ENCODE assay signal across 10 mouse cellular contexts in the genomic region with DNA sequence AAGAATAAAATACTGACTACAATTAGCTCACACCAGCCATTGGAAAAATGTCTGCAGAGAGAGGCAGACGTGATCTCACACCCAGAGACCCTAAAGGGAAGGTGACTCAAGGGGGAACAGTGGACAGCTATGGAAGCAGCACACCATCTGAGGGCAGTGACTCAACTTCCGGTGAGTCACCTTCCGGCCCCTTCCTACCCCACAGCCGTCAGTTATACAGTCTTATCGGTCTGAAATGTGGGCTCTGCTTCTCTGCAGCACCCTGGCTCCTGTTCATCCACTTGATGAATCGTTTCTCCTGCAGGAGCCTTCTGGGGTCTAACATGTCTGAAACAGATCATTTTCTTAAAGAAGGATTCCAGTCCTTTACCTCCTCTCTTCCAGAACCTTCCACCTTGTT.
DNase-seq lines count a peak whose midpoint lies in the region; ATAC-seq and TF ChIP-seq lines count a peak whose summit lies in the region.
"Had no signal": no experiment of that assay in that cellular context is flagged by ENCODE, and none has a peak within 500 bp of the region (broad histone marks: within the 10 kb centered on the region; RNA-seq: fewer than 3 reads in every experiment).

No protein-coding gene starts in this region.

- H3K27me3 ChIP-seq in heart, postnatal 0 days (ENCODE audit: control insufficient read depth, insufficient read depth, low read length): no peaks in the 10 kb centered on the region
- H3K27me3 ChIP-seq: limb, embryonic 13.5 days; neural tube, embryonic 15.5 days had no signal

- WGBS in heart, postnatal 0 days: 15% methylated on average over 6 of the region's 6 CpGs

- peaks cover 10% of the 10 kb centered on the region; the same call in 1 of the 2 replicates for H3K4me1 ChIP-seq in heart, postnatal 0 days (ENCODE audit: control insufficient read depth, insufficient read depth)
- H3K4me1 ChIP-seq: limb, embryonic 13.5 days had no signal

- no peaks in the 10 kb centered on the region for H3K36me3 ChIP-seq in heart, postnatal 0 days (replicated peaks; ENCODE audit: control insufficient read depth, insufficient read depth, low read length)
- H3K36me3 ChIP-seq: limb, embryonic 13.5 days; neural tube, embryonic 15.5 days had no signal

- no peak for TF ChIP-seq EP300 in heart, postnatal 0 days (IDR thresholded peaks at IDR 0.05; ENCODE audit: low read depth)

- no peak overlapping the region for H3K4me3 ChIP-seq in heart, postnatal 0 days (ENCODE audit: low read depth, low read length)
- H3K4me3 ChIP-seq: limb, embryonic 13.5 days; neural tube, embryonic 15.5 days had no signal

- peak; percentile 80 for ATAC-seq in activated CD4-positive, CD25-positive, alpha-beta regulatory T cell, adult 4 months
- ATAC-seq in heart, postnatal 0 days (ENCODE audit: insufficient read depth, low read depth): peak; percentile 81

- DNase-seq in lung, adult 18-20 months: peak; percentile 24 to 30
- DNase-seq in lung, postnatal 14 days: no peak
- DNase-seq in heart, postnatal 0 days (ENCODE audit: low spot score): peak; percentile 58
- DNase-seq in naive thymus-derived CD4-positive, alpha-beta T cell, adult 2 months (ENCODE audit: low read depth): peak; percentile 9
- no peak for DNase-seq in right cerebral cortex, postnatal 4 days
- DNase-seq in layer of hippocampus, postnatal 10 days (ENCODE audit: low spot score in 2 of 2): no peak
- DNase-seq in gastrocnemius, adult 8-10 months (ENCODE audit: low spot score in 2 of 2): no peak

- no peak overlapping the region for H3K9ac ChIP-seq in heart, postnatal 0 days (replicated peaks; ENCODE audit: low read depth, low read length)
- H3K9ac ChIP-seq: limb, embryonic 13.5 days; neural tube, embryonic 15.5 days had no signal

- TF ChIP-seq CTCF in heart, postnatal 0 days (IDR thresholded peaks at IDR 0.05; ENCODE audit: low read depth): no peak

- H3K27ac ChIP-seq in heart, postnatal 0 days (ENCODE audit: low read depth): peak overlapping the region; percentile 75
- H3K27ac ChIP-seq: limb, embryonic 13.5 days had no signal

- no peaks in the 10 kb centered on the region for H3K9me3 ChIP-seq in heart, postnatal 0 days (replicated peaks; ENCODE audit: control insufficient read depth, low read length)
- H3K9me3 ChIP-seq: limb, embryonic 13.5 days; neural tube, embryonic 15.5 days had no signal

- peak overlapping the region; percentile 37 for H3K4me2 ChIP-seq in heart, postnatal 0 days (ENCODE audit: low read depth, low read length)
- H3K4me2 ChIP-seq: limb, embryonic 13.5 days had no signal

Comparison
In these comparisons a context has a peak if more than half of its experiments do, and no peak if none do; other contexts are left out.
1. DNase-seq: peak in lung, adult 18-20 months (2 of 2), heart, postnatal 0 days (single experiment) and naive thymus-derived CD4-positive, alpha-beta T cell, adult 2 months (single experiment); none in lung, postnatal 14 days (single experiment), right cerebral cortex, postnatal 4 days (single experiment), layer of hippocampus, postnatal 10 days (0 of 2) and gastrocnemius, adult 8-10 months (0 of 2).